Mouse (Mus musculus) adrenal gland (tissue): ENCODE measurements around the gene Srp72.

Experiments used
- intact Hi-C: fragments of 180-260 bp; cut with DNase I; formaldehyde crosslinking; loops from one replicate; pipeline ENCODE4 v1.15.1; 2025
- long read RNA-seq, 2 experiments: library from polyadenylated mRNA; unstranded; transcript quantifications; one replicate each; pipeline ENCODE4 v2.0.0; 2020; ENCODE audit warnings: borderline replicate concordance in 1 of 2; ENCODE audit not compliant: insufficient replicate concordance in 1 of 2

Gene Srp72
- long read RNA-seq, experiment 1, transcript Srp72-204 (2 exons, 2,355 nt), result major isoform, 8 of 43 reads
- long read RNA-seq, experiment 1, partial matches to known transcripts, result 27 of 43 reads
- long read RNA-seq, experiment 1, other reads (novel, unspliced or antisense), result 7 of 43 reads
- long read RNA-seq, experiment 2, transcript Srp72-204 (2 exons, 2,355 nt), result major isoform, 5 of 49 reads
- long read RNA-seq, experiment 2, partial matches to known transcripts, result 34 of 49 reads
- long read RNA-seq, experiment 2, other reads (novel, unspliced or antisense), result 6 of 49 reads

- intact Hi-C loops, result loop anchor here (2.0 kb wide), 1 partner anchor 20 kb away; no protein-coding TSS in a partner anchor
Observed at GRCm38 (mm10) chr5:76974554-76975285, at the start of gene Srp72. Gene Srp72, plus strand, starts transcription at chr5:76974683.

GRCm38 (mm10) chr5:76928124-76928832, 46.2 kb upstream of the Srp72 start:
- intact Hi-C loops, result no loop called here

GRCm38 (mm10) chr5:76929180-76929877, 45.2 kb upstream of the Srp72 start:
- intact Hi-C loops, result no loop called here

DNA sequence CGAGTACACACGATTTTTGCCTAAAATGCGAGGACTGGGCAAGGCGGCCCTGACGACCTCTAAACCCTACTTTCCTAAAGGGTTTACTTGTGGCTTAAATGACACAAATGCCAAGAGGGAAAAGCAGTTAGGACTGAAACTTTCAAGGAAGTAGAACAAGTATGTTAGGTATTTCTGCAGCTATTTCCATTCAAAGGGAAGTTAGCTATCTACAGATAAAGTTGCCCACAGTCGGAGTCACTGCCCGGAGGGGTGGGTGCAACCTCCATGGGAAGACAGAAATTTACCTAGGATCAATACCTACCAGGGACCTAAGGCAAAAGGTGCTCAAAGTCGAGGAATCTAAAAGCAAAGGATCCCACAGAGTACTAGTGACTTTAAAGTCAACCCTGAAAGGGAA, 34.8 kb upstream of the Srp72 start:
- intact Hi-C loops, result no loop called here

- intact Hi-C loops, result no loop called here
Observed at GRCm38 (mm10) chr5:76941975-76942374, 32.5 kb upstream of the Srp72 start.

DNA sequence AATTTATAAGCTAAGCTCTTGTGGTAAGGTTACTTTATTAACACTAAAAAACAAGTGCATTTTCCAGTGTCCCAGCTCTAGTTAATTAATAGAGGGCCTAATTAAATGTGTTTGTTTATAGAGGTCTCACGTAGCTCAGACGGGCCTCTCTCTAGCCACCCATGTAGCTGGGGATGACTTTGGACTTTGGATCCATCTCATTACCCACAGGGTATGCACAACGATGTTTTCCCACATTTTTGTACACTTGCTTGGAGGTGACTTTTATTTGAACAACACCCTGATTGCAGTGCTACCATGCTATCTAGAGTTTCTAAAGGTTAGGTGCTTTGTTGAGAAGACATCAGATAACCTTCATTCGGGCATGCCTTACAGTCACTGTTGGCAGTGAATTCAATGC, 32.0 kb upstream of the Srp72 start:
- intact Hi-C loops, result no loop called here

DNA sequence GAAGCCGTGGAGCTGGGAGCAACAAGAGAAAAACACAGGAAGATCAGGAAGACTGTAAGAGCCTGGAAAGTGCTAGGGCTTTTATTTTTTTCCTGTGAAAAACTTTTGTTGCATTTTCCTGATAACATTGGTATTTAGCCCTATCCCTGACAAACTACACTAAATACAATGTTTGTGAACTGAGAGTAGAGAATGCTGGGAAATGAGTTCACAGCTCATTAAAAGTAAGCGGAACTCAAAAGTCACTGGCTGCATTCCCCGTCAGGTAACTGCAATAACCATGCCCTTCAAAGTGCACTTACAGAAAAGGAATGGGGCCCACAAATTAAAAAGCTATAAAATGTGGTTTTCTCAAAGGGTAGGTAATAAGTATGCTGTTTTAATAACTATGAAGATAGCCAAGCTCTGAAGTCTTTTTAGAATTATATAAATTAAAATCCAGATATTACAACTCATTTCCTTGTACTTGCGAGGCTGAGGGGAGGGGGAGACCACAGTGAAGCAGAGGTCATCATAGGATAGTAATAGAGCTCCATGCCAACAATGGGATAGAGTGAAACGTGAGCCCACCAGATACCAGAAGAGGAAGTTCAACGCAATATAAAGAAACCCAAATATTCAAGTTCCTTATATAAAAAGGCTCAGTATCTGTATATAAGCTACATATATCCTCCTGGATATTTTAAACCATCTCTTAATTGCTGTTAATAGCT, 29.4 kb upstream of the Srp72 start:
- intact Hi-C loops, result no loop called here

DNA sequence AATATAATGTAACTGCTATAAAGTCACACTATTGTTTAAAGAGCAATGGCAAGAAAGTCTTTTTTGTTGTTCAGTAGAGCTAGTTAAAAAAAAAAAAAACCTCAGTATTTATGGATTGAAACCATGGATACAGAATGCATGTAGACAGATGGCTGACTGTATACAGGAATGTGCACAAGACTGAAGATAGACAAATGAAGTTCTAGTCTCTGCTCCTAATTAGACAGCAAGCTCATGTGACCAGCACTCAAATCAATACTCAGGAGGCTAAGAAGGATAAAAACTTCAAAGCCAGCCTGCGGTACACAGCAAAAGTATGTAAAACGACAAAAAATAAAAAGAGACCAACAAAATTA, 28.8 kb upstream of the Srp72 start:
- intact Hi-C loops, result no loop called here

DNA sequence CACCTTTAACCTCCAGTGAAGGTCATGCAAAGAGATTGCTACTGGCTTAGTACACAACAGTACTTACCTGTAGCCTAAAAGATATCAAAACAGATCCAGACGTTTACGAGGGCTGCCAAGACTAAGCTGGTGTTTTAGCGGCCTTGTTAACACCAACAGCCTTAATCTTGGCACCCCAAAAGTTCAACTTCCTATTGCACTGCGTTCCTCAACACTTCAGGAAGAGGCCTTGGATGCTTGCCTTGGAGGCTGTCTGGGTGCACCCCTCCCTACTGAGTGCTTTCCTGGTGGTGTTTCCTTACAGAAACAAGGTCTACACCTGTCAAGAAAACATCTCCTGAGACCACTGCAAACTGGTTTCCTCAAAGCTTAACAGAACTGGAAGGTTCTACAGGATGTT, 27.3 kb upstream of the Srp72 start:
- intact Hi-C loops, result no loop called here

- intact Hi-C loops, result no loop called here
Observed at GRCm38 (mm10) chr5:76947758-76948157, 26.7 kb upstream of the Srp72 start.

DNA sequence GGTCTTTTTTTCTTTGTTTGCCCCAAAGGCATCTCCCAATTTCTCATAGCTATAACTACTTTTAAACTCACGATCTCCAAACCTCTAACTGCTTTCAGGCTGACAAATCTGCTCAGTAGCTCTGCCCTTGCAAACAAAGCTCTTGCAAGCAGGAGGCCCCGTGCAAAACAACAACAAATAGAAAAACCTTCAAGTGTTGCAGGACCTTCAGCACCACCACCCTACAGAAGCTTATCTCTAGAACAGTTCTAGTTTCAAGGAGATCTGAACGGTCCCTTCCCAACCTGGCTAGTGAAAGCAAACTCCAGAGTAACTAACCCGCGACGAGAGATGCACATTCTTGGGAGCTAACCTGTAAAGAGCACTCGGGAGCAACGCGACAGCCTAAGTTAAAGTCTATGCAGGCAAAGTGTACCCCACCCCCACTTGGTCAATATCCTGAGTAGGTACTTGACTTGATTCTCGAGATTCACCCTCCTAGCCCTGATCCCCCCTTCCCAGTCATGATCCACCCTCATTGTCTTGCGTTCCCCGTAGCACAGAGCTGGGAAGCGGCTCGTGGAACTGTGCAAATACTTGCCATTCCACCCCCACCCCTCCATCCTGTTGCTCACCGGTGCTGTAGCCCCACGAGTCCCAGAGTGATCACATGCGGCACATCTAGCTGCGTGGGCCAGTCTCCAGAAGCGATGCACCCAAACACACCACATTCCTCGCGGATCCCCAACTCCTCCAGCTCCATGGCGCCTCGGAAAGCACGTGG, 24.0 kb upstream of the Srp72 start:
- intact Hi-C loops, result loop anchor here (5.0 kb wide), 1 partner anchor 43 kb away; the partner anchor contains the start of gene Aasdh

- intact Hi-C loops, result loop anchor here (5.0 kb wide), 1 partner anchor 44 kb away; the partner anchor contains the start of gene Aasdh
Observed at GRCm38 (mm10) chr5:76951106-76952027, 23.1 kb upstream of the Srp72 start, which contains the start of the genes Paics and Ppat. Gene Paics, plus strand, starts transcription at chr5:76951307. Gene Ppat, minus strand, starts transcription at chr5:76951578.

GRCm38 (mm10) chr5:76952112-76953040, 22.1 kb upstream of the Srp72 start:
- intact Hi-C loops, result loop anchor here (5.0 kb wide), 1 partner anchor 45 kb away; the partner anchor contains the start of gene Aasdh

DNA sequence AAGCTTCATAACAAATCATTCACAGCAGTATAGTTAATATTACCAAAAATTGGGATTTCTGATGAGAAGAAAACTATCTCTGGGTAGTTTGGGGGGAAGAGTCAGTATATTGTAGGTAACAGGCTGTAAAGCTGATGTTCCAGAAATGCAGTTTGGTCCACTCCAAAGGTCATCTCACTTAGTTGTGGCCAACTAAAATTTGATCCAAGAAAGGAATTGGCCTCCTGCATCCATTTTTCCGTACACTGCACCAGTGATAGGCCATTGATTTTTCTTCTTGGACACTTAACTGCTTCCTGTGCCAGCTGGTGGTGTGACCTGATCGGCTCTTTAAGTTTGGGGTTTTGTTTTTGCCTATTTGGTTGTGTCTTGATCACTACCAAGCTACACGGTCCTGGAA, 20.7 kb upstream of the Srp72 start:
- intact Hi-C loops, result loop anchor here (2.0 to 5.0 kb wide), 2 partner anchors 21 to 46 kb away; partner anchors contain the start of genes Aasdh and Srp72

GRCm38 (mm10) chr5:76954271-76954900, 20.1 kb upstream of the Srp72 start:
- intact Hi-C loops, result loop anchor here (2.0 to 5.0 kb wide), 2 partner anchors 20 to 47 kb away; partner anchors contain the start of genes Aasdh and Srp72

DNA sequence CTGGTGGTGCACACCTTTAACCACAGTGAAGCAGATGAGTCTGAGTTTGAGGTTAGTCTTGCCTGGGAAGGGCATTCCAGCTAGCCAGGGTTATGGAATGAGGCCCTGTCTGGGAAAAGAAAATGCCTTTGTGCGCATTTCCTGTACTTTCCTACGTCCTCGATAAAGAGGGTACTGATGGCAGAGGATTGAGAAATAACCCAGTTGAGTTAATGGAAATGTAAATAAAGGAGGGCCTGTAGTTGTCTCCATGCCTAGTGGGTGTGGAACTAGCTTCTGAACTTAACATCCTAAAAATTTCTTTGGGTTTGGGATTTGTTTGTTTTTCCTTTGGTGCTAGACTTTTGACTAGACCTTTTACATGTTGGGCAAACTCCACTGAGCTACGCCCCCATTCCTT, 19.0 kb upstream of the Srp72 start:
- intact Hi-C loops, result loop anchor here (2.0 kb wide), 1 partner anchor 19 kb away; the partner anchor contains the start of gene Srp72

GRCm38 (mm10) chr5:76957954-76958353, 16.5 kb upstream of the Srp72 start:
- intact Hi-C loops, result no loop called here
